Mouse (Mus musculus) CD4-positive helper T cell, adult 2 months (primary cell): Measurements from ENCODE around the gene Traf3.

Experiments
- DNase-seq: peaks from one replicate; pipeline ENCODE4 v3.0.0-alpha.2; 2012; ENCODE audit warnings: low read depth, missing footprints, low spot score

Gene Traf3

DNA sequence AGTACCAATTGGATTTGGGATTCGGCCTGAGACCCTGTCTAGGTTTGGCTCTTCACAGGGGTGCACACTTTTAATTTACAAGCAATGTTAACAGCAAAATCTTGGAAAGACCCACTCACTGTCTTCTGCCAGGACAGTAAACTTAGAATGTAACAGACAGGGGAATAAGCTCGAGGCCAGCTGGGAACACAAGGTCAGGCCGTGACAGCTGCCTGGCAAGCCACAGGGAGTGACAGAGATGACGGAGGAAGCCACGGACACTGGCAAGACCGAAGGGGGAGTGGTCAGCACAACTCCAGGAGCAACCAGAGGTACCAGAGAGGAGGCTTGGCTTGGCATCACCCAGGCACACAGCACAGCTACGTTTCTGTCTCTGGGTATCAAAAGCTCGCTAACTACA, 140.7 kb downstream of the Traf3 start:
- DNase-seq, result no peak

GRCm38 (mm10) chr12:111309256-111309655, 143.1 kb downstream of the Traf3 start:
- DNase-seq, result no peak

GRCm38 (mm10) chr12:111309931-111310330, 143.8 kb downstream of the Traf3 start:
- no peak for DNase-seq

DNA sequence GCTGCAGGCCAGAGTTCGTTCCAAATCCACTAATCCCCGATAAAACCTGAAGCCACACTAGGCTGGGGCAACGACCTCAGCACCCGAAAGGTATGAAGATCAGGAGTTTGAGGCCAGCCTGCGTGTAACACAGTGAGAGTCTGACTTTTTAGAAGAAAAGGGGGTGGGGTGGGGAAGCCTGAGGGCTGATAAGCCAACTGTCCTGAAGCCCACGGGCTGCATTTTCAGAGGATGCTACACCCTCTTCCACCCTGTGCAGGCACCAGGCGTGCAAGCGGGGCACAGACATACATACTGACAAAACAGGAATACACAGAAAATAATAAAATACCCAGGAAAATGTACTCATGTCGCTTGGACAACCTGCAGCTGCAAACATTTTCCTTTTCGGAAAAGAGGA, 145.6 kb downstream of the Traf3 start:
- no peak for DNase-seq

DNA sequence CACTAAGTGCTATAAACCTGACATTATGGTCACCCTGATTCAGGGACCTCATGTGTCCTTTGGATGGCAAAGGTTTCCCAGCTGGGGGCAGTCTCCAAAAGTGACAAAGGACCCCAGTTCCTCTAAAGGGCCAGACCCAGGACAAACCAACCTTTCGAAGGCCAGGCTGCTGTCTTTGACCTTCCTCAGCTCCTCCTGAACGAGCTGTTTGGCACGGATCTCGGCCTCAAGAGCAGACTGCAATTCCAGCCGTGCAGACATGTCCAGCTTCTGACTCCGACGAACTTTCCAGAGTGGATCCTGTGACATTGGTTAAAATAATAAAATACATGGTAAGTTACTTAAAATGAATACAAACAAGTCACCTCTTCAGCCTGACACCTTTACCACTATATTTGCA, 148.1 kb downstream of the Traf3 start:
- DNase-seq, result no peak
